Mouse (Mus musculus) liver, embryonic 15.5 days (tissue): ENCODE measurements at regions not wholly inside any gene's neighbourhood (a gene's known extent, or its start where the extent isn't known, plus 50 kb on each side); places are given as distances from the start of the nearest gene placed in this dataset.

Source experiments
- ATAC-seq: fragments of 200-750 bp; cut with Nextera tagmentation; 2 replicates; pipeline ENCODE4 v1.8.0; 2017; ENCODE audit warnings: moderate number of reproducible peaks, mild to moderate bottlenecking, moderate library complexity; ENCODE audit not compliant: insufficient read depth
- H3K27ac ChIP-seq: fragments of 300-500 bp; sonication (generic); replicated peaks from 2 replicates; pipeline ENCODE4 v1.5.1; 2015; ENCODE audit warnings: mild to moderate bottlenecking, inconsistent platforms
- H3K27me3 ChIP-seq: fragments of 300-500 bp; sonication (generic); 2 replicates; pipeline ENCODE4 v1.6.1; 2015; ENCODE audit warnings: mild to moderate bottlenecking, inconsistent platforms
- H3K36me3 ChIP-seq: fragments of 300-500 bp; sonication (generic); replicated peaks from 2 replicates; pipeline ENCODE4 v1.6.1; 2015; ENCODE audit warnings: moderate library complexity, mild to moderate bottlenecking, inconsistent platforms
- H3K4me1 ChIP-seq: fragments of 300-500 bp; sonication (generic); replicated peaks from 2 replicates; pipeline ENCODE4 v1.6.1; 2015; ENCODE audit warnings: inconsistent platforms
- H3K4me2 ChIP-seq: fragments of 300-500 bp; sonication (generic); 2 replicates; pipeline ENCODE4 v1.6.1; 2015; ENCODE audit warnings: moderate library complexity, mild to moderate bottlenecking, inconsistent platforms
- H3K4me3 ChIP-seq: fragments of 300-500 bp; sonication (generic); replicated peaks from 2 replicates; pipeline ENCODE4 v1.5.1; 2015; ENCODE audit warnings: mild to moderate bottlenecking, inconsistent platforms
- H3K9ac ChIP-seq: fragments of 300-500 bp; sonication (generic); 2 replicates; pipeline ENCODE4 v1.6.1; 2015; ENCODE audit warnings: moderate library complexity, mild to moderate bottlenecking, inconsistent platforms
- H3K9me3 ChIP-seq: fragments of 300-500 bp; sonication (generic); replicated peaks from 2 replicates; pipeline ENCODE4 v1.6.1; 2016; ENCODE audit warnings: inconsistent platforms
- WGBS: fragments of 180-500 bp; shearing (Covaris S2); methylation state at CpG from one replicate; pipeline ENCODE4 v1.1.7; 2015; ENCODE audit warnings: mixed read lengths; ENCODE audit not compliant: insufficient replicate concordance; 5-methylcytosine and 5-hydroxymethylcytosine counted together

- 63% methylated on average over 6 of the region's 6 CpGs for WGBS
Measured at GRCm38 (mm10) chr5:119379915-119380432, 290.5 kb upstream of the Tbx3 start.

GRCm38 (mm10) chr5:119381495-119381894 is 289.0 kb upstream of the Tbx3 start:
- H3K4me1 ChIP-seq, result no peaks in the 10 kb centered on the region
- WGBS, result 77% methylated on average over 12 of the region's 12 CpGs
- ATAC-seq, result no peak
- no peak overlapping the region for H3K27ac ChIP-seq
- no peak overlapping the region for H3K9ac ChIP-seq
- H3K4me2 ChIP-seq, result no peak overlapping the region
- H3K9me3 ChIP-seq, result no peaks in the 10 kb centered on the region
- H3K27me3 ChIP-seq, result no peaks in the 10 kb centered on the region
- no peak overlapping the region for H3K4me3 ChIP-seq
- H3K36me3 ChIP-seq, result no peaks in the 10 kb centered on the region

More at GRCm38 (mm10) chr5:119379915-119380432, 290.5 kb upstream of the Tbx3 start:
- Histone ChIP-seq H3K27ac (no peak overlapping the region), H3K27me3 (no peaks in the 10 kb centered on the region), H3K4me3 (no peak overlapping the region), H3K36me3 (no peaks in the 10 kb centered on the region), H3K4me2 (no peak overlapping the region), H3K4me1 (no peaks in the 10 kb centered on the region), H3K9me3 (no peaks in the 10 kb centered on the region), H3K9ac (no peak overlapping the region)
- no peak for ATAC-seq

DNA sequence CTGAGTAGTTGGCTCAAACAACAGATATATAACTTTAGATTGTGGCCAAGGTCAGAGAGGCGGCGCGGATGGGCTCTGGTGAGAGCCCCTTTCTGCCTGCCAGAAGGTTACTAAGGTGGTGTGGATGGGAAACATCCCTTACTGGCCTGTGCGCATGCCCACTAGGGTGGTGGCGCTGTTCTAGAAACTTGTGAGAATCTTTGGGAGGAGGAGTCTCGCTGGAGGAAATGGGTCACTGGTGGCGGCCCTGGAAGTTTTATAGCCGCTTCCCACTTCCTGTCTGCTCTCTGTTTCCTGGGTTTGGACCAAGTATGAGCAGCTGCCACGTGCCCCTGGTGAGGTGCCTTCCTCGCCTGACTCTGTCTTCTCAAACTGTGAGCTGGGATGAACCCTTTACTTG is 285.0 kb upstream of the Tbx3 start:
- 56% methylated on average over 10 of the region's 10 CpGs for WGBS
- no peaks in the 10 kb centered on the region for H3K27me3 ChIP-seq
- no peak overlapping the region for H3K9ac ChIP-seq
- no peak overlapping the region for H3K4me3 ChIP-seq
- no peaks in the 10 kb centered on the region for H3K9me3 ChIP-seq
- H3K4me2 ChIP-seq, result no peak overlapping the region
- H3K4me1 ChIP-seq, result no peaks in the 10 kb centered on the region
- H3K27ac ChIP-seq, result no peak overlapping the region
- no peak for ATAC-seq
- H3K36me3 ChIP-seq, result no peaks in the 10 kb centered on the region

- no peak for ATAC-seq
- 61% methylated on average over 8 of the region's 8 CpGs for WGBS
- Histone ChIP-seq H3K27ac (no peak overlapping the region), H3K4me1 (no peaks in the 10 kb centered on the region), H3K9me3 (no peaks in the 10 kb centered on the region), H3K9ac (no peak overlapping the region), H3K36me3 (no peaks in the 10 kb centered on the region), H3K27me3 (no peaks in the 10 kb centered on the region), H3K4me3 (no peak overlapping the region), H3K4me2 (no peak overlapping the region)
Measured at GRCm38 (mm10) chr5:119386821-119387220, 283.6 kb upstream of the Tbx3 start.

- 60% methylated on average over 2 of the region's 2 CpGs for WGBS
- Histone ChIP-seq H3K27me3 (no peaks in the 10 kb centered on the region), H3K4me3 (no peak overlapping the region), H3K9ac (no peak overlapping the region), H3K9me3 (no peaks in the 10 kb centered on the region), H3K4me2 (no peak overlapping the region), H3K36me3 (no peaks in the 10 kb centered on the region), H3K27ac (no peak overlapping the region), H3K4me1 (no peaks in the 10 kb centered on the region)
- ATAC-seq, result no peak
Measured at GRCm38 (mm10) chr5:119387261-119387660, 283.2 kb upstream of the Tbx3 start.

- Histone ChIP-seq H3K4me3 (no peak overlapping the region), H3K27me3 (no peaks in the 10 kb centered on the region), H3K9me3 (no peaks in the 10 kb centered on the region), H3K36me3 (no peaks in the 10 kb centered on the region), H3K9ac (no peak overlapping the region), H3K4me2 (no peak overlapping the region), H3K27ac (no peak overlapping the region), H3K4me1 (no peaks in the 10 kb centered on the region)
- no peak for ATAC-seq
- 50% methylated on average over 5 of the region's 5 CpGs for WGBS
Measured at GRCm38 (mm10) chr5:119388841-119389240, 281.6 kb upstream of the Tbx3 start.

- WGBS, result 75% methylated on average over 9 of the region's 9 CpGs
- H3K9ac ChIP-seq, result no peak overlapping the region
- ATAC-seq, result no peak
Measured at GRCm38 (mm10) chr5:119389384-119389783, 281.1 kb upstream of the Tbx3 start.

DNA sequence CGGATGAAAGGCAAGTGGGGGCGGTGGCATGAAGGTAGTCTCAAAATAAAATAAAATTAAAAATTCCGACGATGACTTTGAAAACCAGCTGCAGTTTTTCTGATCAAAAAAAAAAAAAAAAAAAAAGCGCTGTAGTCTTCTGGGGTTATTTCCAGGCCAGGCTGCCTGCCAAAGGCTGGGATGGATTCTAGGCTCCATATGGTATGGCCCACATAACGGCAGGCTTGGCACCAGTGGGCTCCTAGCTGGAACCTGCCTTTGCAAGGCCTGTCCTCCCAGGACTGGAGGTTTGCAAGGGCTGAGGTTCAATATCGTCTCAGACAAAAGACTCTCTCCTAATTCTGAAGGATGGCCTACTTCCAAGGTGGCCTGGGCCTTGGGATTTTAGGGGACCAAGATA is 280.6 kb upstream of the Tbx3 start:
- WGBS, result 66% methylated on average over 7 of the region's 7 CpGs
- no peak overlapping the region for H3K4me3 ChIP-seq
- no peaks in the 10 kb centered on the region for H3K4me1 ChIP-seq
- no peaks in the 10 kb centered on the region for H3K36me3 ChIP-seq
- no peak for ATAC-seq
- no peaks in the 10 kb centered on the region for H3K9me3 ChIP-seq
- H3K27me3 ChIP-seq, result no peaks in the 10 kb centered on the region
- H3K9ac ChIP-seq, result no peak overlapping the region
- no peak overlapping the region for H3K27ac ChIP-seq
- no peak overlapping the region for H3K4me2 ChIP-seq

More at GRCm38 (mm10) chr5:119389384-119389783, 281.1 kb upstream of the Tbx3 start:
- no peaks in the 10 kb centered on the region for H3K27me3 ChIP-seq
- no peaks in the 10 kb centered on the region for H3K4me1 ChIP-seq
- H3K27ac ChIP-seq, result no peak overlapping the region
- no peak overlapping the region for H3K4me2 ChIP-seq
- no peaks in the 10 kb centered on the region for H3K36me3 ChIP-seq
- H3K9me3 ChIP-seq, result no peaks in the 10 kb centered on the region
- H3K4me3 ChIP-seq, result no peak overlapping the region

GRCm38 (mm10) chr5:119398475-119398874 is 272.0 kb upstream of the Tbx3 start:
- H3K9me3 ChIP-seq, result no peaks in the 10 kb centered on the region
- H3K9ac ChIP-seq, result no peak overlapping the region
- no peaks in the 10 kb centered on the region for H3K27me3 ChIP-seq
- H3K36me3 ChIP-seq, result no peaks in the 10 kb centered on the region
- H3K4me3 ChIP-seq, result no peak overlapping the region
- H3K27ac ChIP-seq, result no peak overlapping the region
- H3K4me2 ChIP-seq, result no peak overlapping the region
- ATAC-seq, result no peak
- 22% methylated on average over 5 of the region's 5 CpGs for WGBS
- no peaks in the 10 kb centered on the region for H3K4me1 ChIP-seq

DNA sequence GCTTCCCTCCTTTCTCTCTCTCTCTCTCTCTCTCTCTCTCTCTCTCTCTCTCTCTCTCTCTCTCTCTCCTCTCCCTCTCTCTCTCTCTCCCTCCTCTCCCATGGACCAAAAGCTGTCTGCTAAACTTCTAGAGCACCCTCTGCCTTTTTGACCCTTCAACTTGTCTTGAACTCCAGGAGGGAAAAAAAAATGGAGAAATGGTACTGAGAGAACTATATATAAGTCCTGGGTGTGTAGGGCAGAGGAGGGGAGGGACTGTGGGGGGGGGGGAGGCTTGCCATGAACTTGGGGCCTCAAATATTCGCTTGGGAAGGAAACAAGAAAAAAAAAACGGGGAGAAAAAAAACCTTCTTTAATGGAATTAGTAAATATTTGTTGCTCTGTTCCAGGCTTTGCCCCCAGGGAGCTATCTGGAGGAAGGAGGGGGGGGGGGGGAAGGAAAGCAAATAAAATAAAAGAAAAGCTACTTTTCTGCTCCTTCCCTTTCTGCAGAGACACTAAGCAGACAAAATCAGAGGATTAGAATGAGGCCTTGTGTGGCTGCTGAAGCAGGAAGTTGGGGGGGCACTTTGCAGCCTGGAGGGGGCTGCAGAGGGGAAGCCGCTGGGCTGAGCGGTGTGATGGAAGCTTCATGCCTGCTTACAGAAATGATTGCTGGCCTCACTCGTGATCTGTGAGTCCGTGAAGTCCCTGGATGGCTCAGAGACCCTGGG is 270.1 kb upstream of the Tbx3 start:
- no peaks in the 10 kb centered on the region for H3K4me1 ChIP-seq
- WGBS, result 11% methylated on average over 6 of the region's 6 CpGs
- H3K27ac ChIP-seq, result no peak overlapping the region
- H3K4me3 ChIP-seq, result no peak overlapping the region
- H3K36me3 ChIP-seq, result no peaks in the 10 kb centered on the region
- H3K27me3 ChIP-seq, result no peaks in the 10 kb centered on the region
- H3K9me3 ChIP-seq, result no peaks in the 10 kb centered on the region
- ATAC-seq, result no peak
- no peak overlapping the region for H3K9ac ChIP-seq
- no peak overlapping the region for H3K4me2 ChIP-seq

DNA sequence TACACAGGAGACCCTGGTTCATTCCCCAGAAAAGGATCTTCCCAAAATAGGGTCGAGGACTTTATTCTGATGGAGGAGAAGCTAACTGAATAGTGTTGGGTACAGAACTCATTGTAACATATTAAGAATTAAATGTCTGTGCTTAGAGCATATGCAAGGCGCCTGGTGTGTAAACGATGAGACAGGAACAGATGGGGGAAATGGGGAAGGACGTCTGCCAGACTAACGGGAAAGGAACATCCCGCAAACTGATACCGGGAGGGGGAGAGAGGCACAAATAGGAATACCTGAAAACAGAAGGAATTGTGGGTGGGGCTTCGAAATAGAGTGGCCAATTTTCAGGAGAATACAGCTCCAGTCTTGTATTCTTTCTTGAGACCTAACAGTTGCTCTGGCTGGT is 268.6 kb upstream of the Tbx3 start:
- WGBS, result 54% methylated on average over 8 of the region's 8 CpGs

DNA sequence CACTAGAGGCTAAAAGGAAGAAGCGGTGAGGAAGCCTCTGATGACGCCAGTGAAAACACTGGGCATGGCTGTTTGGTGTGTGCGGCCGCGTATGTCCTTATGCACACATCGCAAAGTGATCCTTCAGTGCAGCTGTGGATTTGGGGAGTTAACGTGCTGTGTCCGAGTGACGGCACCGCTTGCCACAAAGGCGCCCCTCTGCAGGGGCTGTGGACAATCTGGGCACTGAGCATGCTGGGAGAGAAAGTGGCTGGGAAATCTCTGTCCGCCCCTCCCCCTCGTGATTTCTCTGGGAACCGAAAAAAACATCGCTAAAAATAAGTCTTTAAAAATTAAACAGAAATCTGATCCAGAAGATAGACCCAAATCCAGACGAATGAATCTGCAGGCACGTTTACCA is 267.8 kb upstream of the Tbx3 start:
- H3K9ac ChIP-seq, result no peak overlapping the region
- no peaks in the 10 kb centered on the region for H3K27me3 ChIP-seq
- no peak for ATAC-seq
- no peak overlapping the region for H3K4me3 ChIP-seq
- no peaks in the 10 kb centered on the region for H3K36me3 ChIP-seq
- no peaks in the 10 kb centered on the region for H3K9me3 ChIP-seq
- H3K4me1 ChIP-seq, result no peaks in the 10 kb centered on the region
- 68% methylated on average over 17 of the region's 17 CpGs for WGBS
- H3K4me2 ChIP-seq, result no peak overlapping the region
- no peak overlapping the region for H3K27ac ChIP-seq

More for the DNA sequence above, 268.6 kb upstream of the Tbx3 start:
- Histone ChIP-seq H3K4me1 (no peaks in the 10 kb centered on the region), H3K4me3 (no peak overlapping the region), H3K36me3 (no peaks in the 10 kb centered on the region), H3K9ac (no peak overlapping the region), H3K27me3 (no peaks in the 10 kb centered on the region), H3K4me2 (no peak overlapping the region), H3K27ac (no peak overlapping the region), H3K9me3 (no peaks in the 10 kb centered on the region)
- ATAC-seq, result no peak
